Mouse (Mus musculus): ENCODE results near the gene Gm21885. TPM values are rescaled to one million over a fixed set of nuclear protein-coding genes. Genes with fewer than 3 reads are reported as not detected.

Gm21885 gene
- polyA plus RNA-seq, 1 experiment from 2014 or later = not detected

GRCm38 (mm10) chr11:94294996-94295845, 13.5 kb downstream of the Gm21885 start:
- H3K4me2 ChIP-seq (replicated peaks) = no peak overlapping the region
- H3K36me3 ChIP-seq (replicated peaks; ENCODE audit: control insufficient read depth, insufficient read depth) = peaks cover 97% of the 10 kb centered on the region
- WGBS = 55% methylated on average over 9 of the region's 9 CpGs
- H3K27ac ChIP-seq = no peak overlapping the region
- H3K9me3 ChIP-seq (ENCODE audit: control insufficient read depth, low read length) = no peaks in the 10 kb centered on the region
- DNase-seq (ENCODE audit: low spot score) (no peak), ATAC-seq (ENCODE audit: low FRiP score) (no peak)
- H3K4me1 ChIP-seq (replicated peaks; ENCODE audit: control insufficient read depth, insufficient read depth, low read length) = no peaks in the 10 kb centered on the region
- H3K4me3 ChIP-seq (replicated peaks; ENCODE audit: low read length) = no peak overlapping the region
- H3K9ac ChIP-seq = no peak overlapping the region
- no peaks in the 10 kb centered on the region for H3K27me3 ChIP-seq (ENCODE audit: control insufficient read depth, insufficient read depth, low read length)

DNA sequence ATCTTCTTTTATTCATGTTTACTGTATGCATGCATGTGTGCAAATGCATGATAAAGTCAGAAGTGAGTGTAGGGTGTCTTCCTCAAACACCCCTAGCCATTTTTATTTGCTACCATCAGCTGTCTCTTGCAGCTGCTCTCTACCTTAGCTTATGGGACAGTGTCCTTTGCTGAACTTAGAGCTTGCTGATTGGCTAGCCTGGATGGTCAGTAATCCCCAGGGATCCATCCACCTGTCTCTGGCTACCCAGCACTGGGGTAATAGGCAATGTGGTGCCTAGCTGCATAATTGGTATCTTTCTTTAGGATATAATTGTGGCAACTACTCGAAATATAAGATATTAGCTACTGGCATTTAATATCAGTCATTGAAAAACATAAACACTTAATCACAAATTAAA, 31.1 kb downstream of the Gm21885 start:
- 82% methylated on average over 1 of the region's 1 CpGs for WGBS
- Histone ChIP-seq H3K4me1 (replicated peaks; ENCODE audit: control insufficient read depth, insufficient read depth, low read length) (peaks cover 36% of the 10 kb centered on the region), H3K9ac (no peak overlapping the region), H3K27me3 (ENCODE audit: control insufficient read depth, insufficient read depth, low read length) (no peaks in the 10 kb centered on the region), H3K27ac (no peak overlapping the region), H3K9me3 (ENCODE audit: control insufficient read depth, low read length) (no peaks in the 10 kb centered on the region), H3K4me2 (replicated peaks) (no peak overlapping the region), H3K36me3 (replicated peaks; ENCODE audit: control insufficient read depth, insufficient read depth) (peaks cover 13% of the 10 kb centered on the region; the same call in 1 of the 2 replicates), H3K4me3 (replicated peaks; ENCODE audit: low read length) (no peak overlapping the region)
- ATAC-seq (ENCODE audit: low FRiP score) (no peak), DNase-seq (ENCODE audit: low spot score) (no peak)

DNA sequence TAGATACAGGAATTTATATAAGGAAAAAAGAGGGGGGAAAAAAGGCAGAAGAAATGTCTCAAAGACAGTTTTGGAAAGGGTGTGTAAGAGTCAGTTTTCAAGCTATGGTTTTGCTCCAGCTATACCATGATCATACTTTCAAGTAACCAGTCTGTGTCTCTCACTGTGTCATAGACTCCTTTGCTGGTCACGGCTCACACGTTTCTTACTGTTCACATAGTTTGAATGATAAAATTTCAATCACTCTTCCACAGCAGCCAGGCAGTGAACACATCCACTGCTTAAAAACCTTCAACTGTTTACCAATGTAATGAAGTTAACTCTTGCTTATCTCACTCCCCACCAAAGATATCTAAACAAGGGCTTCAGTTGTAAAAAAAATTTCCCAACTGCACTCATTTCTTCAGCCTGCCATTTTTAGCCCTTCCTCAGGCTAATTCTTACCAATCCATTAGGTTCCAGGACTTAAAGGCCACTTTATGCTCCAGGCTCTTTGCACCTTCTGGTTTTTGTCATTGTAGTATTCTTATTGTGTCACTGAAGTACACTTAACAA, 32.5 kb downstream of the Gm21885 start:
- Histone ChIP-seq H3K9me3 (ENCODE audit: control insufficient read depth, low read length) (no peaks in the 10 kb centered on the region), H3K27me3 (ENCODE audit: control insufficient read depth, insufficient read depth, low read length) (no peaks in the 10 kb centered on the region), H3K9ac (no peak overlapping the region), H3K4me1 (replicated peaks; ENCODE audit: control insufficient read depth, insufficient read depth, low read length) (peaks cover 40% of the 10 kb centered on the region), H3K4me3 (replicated peaks; ENCODE audit: low read length) (no peak overlapping the region), H3K4me2 (replicated peaks) (no peak overlapping the region), H3K36me3 (replicated peaks; ENCODE audit: control insufficient read depth, insufficient read depth) (no peaks in the 10 kb centered on the region; the same call in 1 of the 2 replicates), H3K27ac (no peak overlapping the region)
- no peak for ATAC-seq (ENCODE audit: low FRiP score)
- no peak for DNase-seq (ENCODE audit: low spot score)
- 84% methylated on average over 2 of the region's 2 CpGs for WGBS

GRCm38 (mm10) chr11:94315308-94315707, 33.6 kb downstream of the Gm21885 start:
- 70% methylated on average over 1 of the region's 1 CpGs for WGBS
- no peaks in the 10 kb centered on the region for H3K27me3 ChIP-seq (ENCODE audit: control insufficient read depth, insufficient read depth, low read length)
- H3K4me1 ChIP-seq (replicated peaks; ENCODE audit: control insufficient read depth, insufficient read depth, low read length) = peaks cover 51% of the 10 kb centered on the region
- no peak overlapping the region for H3K4me3 ChIP-seq (replicated peaks; ENCODE audit: low read length)
- no peak overlapping the region for H3K9ac ChIP-seq
- H3K9me3 ChIP-seq (ENCODE audit: control insufficient read depth, low read length) = no peaks in the 10 kb centered on the region
- no peak for DNase-seq (ENCODE audit: low spot score)
- H3K36me3 ChIP-seq (replicated peaks; ENCODE audit: control insufficient read depth, insufficient read depth) = no peaks in the 10 kb centered on the region; the same call in 1 of the 2 replicates
- no peak overlapping the region for H3K27ac ChIP-seq
- no peak overlapping the region for H3K4me2 ChIP-seq (replicated peaks)
- no peak for ATAC-seq (ENCODE audit: low FRiP score)

DNA sequence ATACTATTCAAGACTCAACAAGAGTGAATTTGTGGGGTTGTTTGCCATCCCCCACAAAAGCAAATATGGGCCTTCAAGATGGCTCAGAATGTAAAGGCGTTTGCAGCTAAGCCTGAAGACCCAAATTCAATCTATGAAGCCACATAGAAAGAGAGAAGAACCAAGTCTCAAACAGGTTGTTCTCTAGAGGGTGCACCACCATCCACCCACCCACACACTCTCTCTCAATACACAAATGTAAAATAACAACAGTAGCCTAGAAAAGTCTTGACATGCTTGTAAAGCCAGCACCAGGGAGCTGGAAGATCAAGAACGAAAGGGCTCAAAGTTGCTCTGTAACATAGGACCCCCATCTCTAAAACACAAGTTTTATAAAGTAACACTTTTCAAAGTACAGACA, 34.9 kb downstream of the Gm21885 start:
- H3K9me3 ChIP-seq (ENCODE audit: control insufficient read depth, low read length) = no peaks in the 10 kb centered on the region
- H3K9ac ChIP-seq = no peak overlapping the region
- no peaks in the 10 kb centered on the region; the same call in 1 of the 2 replicates for H3K36me3 ChIP-seq (replicated peaks; ENCODE audit: control insufficient read depth, insufficient read depth)
- no peak for DNase-seq (ENCODE audit: low spot score)
- no peak overlapping the region for H3K4me3 ChIP-seq (replicated peaks; ENCODE audit: low read length)
- peaks cover 53% of the 10 kb centered on the region for H3K4me1 ChIP-seq (replicated peaks; ENCODE audit: control insufficient read depth, insufficient read depth, low read length)
- 83% methylated on average over 2 of the region's 2 CpGs for WGBS
- no peak overlapping the region for H3K4me2 ChIP-seq (replicated peaks)
- H3K27me3 ChIP-seq (ENCODE audit: control insufficient read depth, insufficient read depth, low read length) = no peaks in the 10 kb centered on the region
- no peak overlapping the region for H3K27ac ChIP-seq
- ATAC-seq (ENCODE audit: low FRiP score) = no peak

GRCm38 (mm10) chr11:94317014-94317413, 35.3 kb downstream of the Gm21885 start:
- ATAC-seq (ENCODE audit: low FRiP score) (no peak), DNase-seq (ENCODE audit: low spot score) (no peak)
- Histone ChIP-seq H3K9ac (no peak overlapping the region), H3K4me1 (replicated peaks; ENCODE audit: control insufficient read depth, insufficient read depth, low read length) (peaks cover 53% of the 10 kb centered on the region), H3K4me3 (replicated peaks; ENCODE audit: low read length) (no peak overlapping the region), H3K27ac (no peak overlapping the region), H3K9me3 (ENCODE audit: control insufficient read depth, low read length) (no peaks in the 10 kb centered on the region), H3K27me3 (ENCODE audit: control insufficient read depth, insufficient read depth, low read length) (no peaks in the 10 kb centered on the region), H3K36me3 (replicated peaks; ENCODE audit: control insufficient read depth, insufficient read depth) (no peaks in the 10 kb centered on the region; the same call in 1 of the 2 replicates), H3K4me2 (replicated peaks) (no peak overlapping the region)
- 91% methylated on average over 1 of the region's 1 CpGs for WGBS

DNA sequence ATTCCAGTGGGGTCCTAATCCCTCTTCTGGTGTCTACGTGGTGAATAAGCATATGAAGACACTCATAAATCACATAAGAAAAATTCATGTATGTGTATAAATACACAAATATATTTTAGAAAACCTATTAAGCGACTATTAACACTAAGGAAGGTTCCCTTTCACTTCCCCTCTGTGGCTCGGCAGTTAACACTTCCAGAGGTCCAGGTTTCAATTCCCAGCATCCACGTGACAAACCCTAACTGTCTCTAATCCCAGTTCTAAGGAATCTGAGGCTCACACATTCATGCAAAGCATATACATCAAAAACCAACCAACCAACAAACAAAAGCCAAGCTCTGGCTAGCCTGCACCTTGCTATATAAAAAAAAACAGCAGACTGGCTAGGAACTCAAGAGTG, 35.8 kb downstream of the Gm21885 start:
- ATAC-seq (ENCODE audit: low FRiP score) = no peak
- DNase-seq (ENCODE audit: low spot score) = no peak
- Histone ChIP-seq H3K36me3 (replicated peaks; ENCODE audit: control insufficient read depth, insufficient read depth) (no peaks in the 10 kb centered on the region; the same call in 1 of the 2 replicates), H3K9me3 (ENCODE audit: control insufficient read depth, low read length) (no peaks in the 10 kb centered on the region), H3K27me3 (ENCODE audit: control insufficient read depth, insufficient read depth, low read length) (no peaks in the 10 kb centered on the region), H3K4me2 (replicated peaks) (0 out of 2 replicates have a peak overlapping the region, but pooled peaks have one; percentile 11), H3K4me3 (replicated peaks; ENCODE audit: low read length) (no peak overlapping the region), H3K9ac (no peak overlapping the region), H3K27ac (no peak overlapping the region), H3K4me1 (replicated peaks; ENCODE audit: control insufficient read depth, insufficient read depth, low read length) (peaks cover 56% of the 10 kb centered on the region)
- 69% methylated on average over 4 of the region's 4 CpGs for WGBS

GRCm38 (mm10) chr11:94318056-94318455, 36.4 kb downstream of the Gm21885 start:
- no peak overlapping the region for H3K27ac ChIP-seq
- 0 out of 2 replicates have a peak overlapping the region, but pooled peaks have one; percentile 11 for H3K4me2 ChIP-seq (replicated peaks)
- peaks cover 54% of the 10 kb centered on the region for H3K4me1 ChIP-seq (replicated peaks; ENCODE audit: control insufficient read depth, insufficient read depth, low read length)
- ATAC-seq (ENCODE audit: low FRiP score) (no peak), DNase-seq (ENCODE audit: low spot score) (no peak)
- no peaks in the 10 kb centered on the region for H3K9me3 ChIP-seq (ENCODE audit: control insufficient read depth, low read length)
- H3K27me3 ChIP-seq (ENCODE audit: control insufficient read depth, insufficient read depth, low read length) = no peaks in the 10 kb centered on the region
- no peak overlapping the region for H3K4me3 ChIP-seq (replicated peaks; ENCODE audit: low read length)
- WGBS = 86% methylated on average over 5 of the region's 5 CpGs
- no peaks in the 10 kb centered on the region; the same call in 1 of the 2 replicates for H3K36me3 ChIP-seq (replicated peaks; ENCODE audit: control insufficient read depth, insufficient read depth)
- H3K9ac ChIP-seq = no peak overlapping the region
